Mouse (Mus musculus) heart, adult 2 months (tissue): Measurements from ENCODE around the gene Mfap2.

Experiments
- CTCF ChIP-seq: fragments of 200-600 bp; IDR thresholded peaks from 2 replicates; pipeline ENCODE4 v1.8.1; 2022; ENCODE audit warnings: antibody characterized with exemption, mild to moderate bottlenecking, moderate library complexity
- EP300 ChIP-seq: fragments of 200-500 bp; IDR thresholded peaks from 2 replicates; pipeline ENCODE4 v1.6.1; 2011; ENCODE audit warnings: low read depth, low read length, control low read depth; ENCODE audit not compliant: insufficient read depth

DNA sequence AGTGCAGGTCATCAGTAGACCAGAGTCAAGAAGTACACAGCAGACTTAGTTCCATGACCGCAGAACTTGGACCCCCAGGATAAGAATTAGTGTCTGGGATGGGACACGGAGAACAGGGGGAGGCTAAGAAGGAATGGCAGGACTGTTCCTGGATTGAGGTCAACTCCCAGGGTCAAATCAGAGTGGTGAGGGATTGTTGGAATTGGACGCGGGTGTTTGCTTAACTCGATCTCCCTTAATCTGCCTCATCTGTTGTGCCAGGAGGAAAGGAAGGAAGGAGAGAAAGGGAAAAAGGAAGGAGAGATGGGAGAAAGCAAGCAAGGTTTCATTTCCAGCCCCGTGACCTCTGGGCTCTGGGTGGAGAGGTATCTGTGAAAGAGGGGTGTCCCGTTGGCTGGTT lies at the start of gene Mfap2:
- TF ChIP-seq CTCF (no peak), EP300 (no peak)
